Mouse (Mus musculus) ovary, postnatal 14 days (tissue): ENCODE measurements around the gene Retreg1.

ENCODE experiments used
- DNase-seq: peaks from one replicate; pipeline ENCODE4 v3.0.0; 2022; ENCODE audit warnings: low spot score

The Retreg1 gene

GRCm38 (mm10) chr15:26012891-26013290 is 169.9 kb downstream of the Retreg1 start:
- no peak for DNase-seq

GRCm38 (mm10) chr15:26015979-26016665 is 173.1 kb downstream of the Retreg1 start:
- no peak for DNase-seq

- no peak for DNase-seq
These were observed 178.7 kb downstream of the Retreg1 start for GRCm38 (mm10) chr15:26021721-26022120.

- DNase-seq = no peak
These were observed 179.7 kb downstream of the Retreg1 start for GRCm38 (mm10) chr15:26022636-26023035.
